Comparison of ENCODE assay signal across 11 mouse cellular contexts in the genomic region with DNA sequence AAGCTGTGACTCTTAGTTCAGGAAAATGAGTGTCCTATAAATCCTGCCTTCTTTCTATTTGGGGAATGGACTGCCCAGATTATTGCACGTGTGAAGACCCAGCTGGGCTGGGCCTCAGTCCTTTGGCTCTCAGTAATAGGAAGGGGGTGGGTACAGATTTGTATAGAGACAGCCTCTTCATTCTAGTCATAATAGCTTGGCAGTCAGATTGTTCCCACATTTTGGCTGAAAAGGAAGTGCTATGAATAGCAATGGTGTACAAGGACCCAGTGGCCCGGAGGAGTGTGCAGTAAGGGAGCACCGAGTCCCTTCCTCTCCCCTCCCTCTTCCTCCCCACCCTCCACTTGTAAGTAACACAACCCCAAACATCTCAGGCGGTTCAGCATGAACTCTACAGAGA.
DNase-seq lines count a peak whose midpoint lies in the region; ATAC-seq and TF ChIP-seq lines count a peak whose summit lies in the region.
"Had no signal": no experiment of that assay in that cellular context is flagged by ENCODE, and none has a peak within 500 bp of the region (broad histone marks: within the 10 kb centered on the region; RNA-seq: fewer than 3 reads in every experiment).

No protein-coding gene starts in this region.

- 0 out of 2 replicates have a peak, but pooled peaks cover 5% of the 10 kb centered on the region for H3K27me3 ChIP-seq in forebrain, embryonic 10.5 days (ENCODE audit: poor library complexity, severe bottlenecking)
- H3K27me3 ChIP-seq in heart, embryonic 16.5 days (ENCODE audit: control insufficient read depth, insufficient read depth, low read length) = no peaks in the 10 kb centered on the region
- H3K27me3 ChIP-seq: limb, embryonic 15.5 days had no signal

- no peak for TF ChIP-seq CTCF in layer of hippocampus, adult 2 months (conservative IDR thresholded peaks at IDR 0.05)

- H3K27ac ChIP-seq in layer of hippocampus, adult 2 months = peak overlapping the region; percentile 83
- peak overlapping the region; percentile 80 for H3K27ac ChIP-seq in forebrain, embryonic 10.5 days
- H3K27ac ChIP-seq in heart, embryonic 16.5 days (ENCODE audit: low read length) = no peak overlapping the region
- H3K27ac ChIP-seq: limb, embryonic 15.5 days had no signal

- peak; percentile 65 for ATAC-seq in heart, embryonic 16.5 days (replicated peaks; ENCODE audit: extremely low read depth, insufficient read depth, low FRiP score)

- DNase-seq in layer of hippocampus, adult 2 months (ENCODE audit: low spot score in 2 of 2) = peak in 1 of 2 experiments; percentile 36
- no peak for DNase-seq in layer of hippocampus, postnatal 25 days (ENCODE audit: extremely low spot score in 1 of 2, low spot score in 1 of 2)
- no peak for DNase-seq in forebrain, embryonic 10.5 days (ENCODE audit: extremely low spot score, low spot score)
- peak; percentile 18 to 56 for DNase-seq in kidney, postnatal 36 days
- DNase-seq in liver = no peak
- DNase-seq in adrenal gland, postnatal 25 days = no peak
- no peak for DNase-seq in urinary bladder, postnatal 4 days (ENCODE audit: low spot score in 2 of 2)
- DNase-seq: cerebellum, postnatal 25 days; spleen, adult 18-20 months had no signal

- no peak overlapping the region for H3K9ac ChIP-seq in heart, embryonic 16.5 days (ENCODE audit: low read length)
- H3K9ac ChIP-seq: limb, embryonic 15.5 days had no signal

- peaks cover 54% of the 10 kb centered on the region for H3K4me1 ChIP-seq in forebrain, embryonic 10.5 days
- peaks cover 15% of the 10 kb centered on the region for H3K4me1 ChIP-seq in heart, embryonic 16.5 days (ENCODE audit: control insufficient read depth, insufficient read depth, low read length)

- H3K36me3 ChIP-seq in forebrain, embryonic 10.5 days (replicated peaks) = no peaks in the 10 kb centered on the region
- no peaks in the 10 kb centered on the region for H3K36me3 ChIP-seq in heart, embryonic 16.5 days (ENCODE audit: control insufficient read depth, insufficient read depth)
- H3K36me3 ChIP-seq: limb, embryonic 15.5 days had no signal

- peaks cover 7% of the 10 kb centered on the region; the same call in 1 of the 2 replicates for H3K9me3 ChIP-seq in forebrain, embryonic 10.5 days
- no peaks in the 10 kb centered on the region for H3K9me3 ChIP-seq in heart, embryonic 16.5 days (replicated peaks; ENCODE audit: control insufficient read depth, low read length)
- H3K9me3 ChIP-seq: limb, embryonic 15.5 days had no signal

- H3K4me2 ChIP-seq in heart, embryonic 16.5 days (ENCODE audit: low read depth, low read length) = no peak overlapping the region
- H3K4me2 ChIP-seq: limb, embryonic 15.5 days had no signal

- H3K4me3 ChIP-seq in layer of hippocampus, adult 2 months = no peak overlapping the region
- no peak overlapping the region for H3K4me3 ChIP-seq in forebrain, embryonic 10.5 days
- H3K4me3 ChIP-seq in heart, embryonic 16.5 days (ENCODE audit: low read length) = no peak overlapping the region
- H3K4me3 ChIP-seq: limb, embryonic 15.5 days had no signal

- 43% methylated on average over 4 of the region's 4 CpGs for WGBS in forebrain, embryonic 10.5 days
- 27% methylated on average over 4 of the region's 4 CpGs for whole genome bisulfite sequencing in heart, embryonic 16.5 days

Comparison
In these comparisons a context has a peak if more than half of its experiments do, and no peak if none do; other contexts are left out.
1. DNase-seq: peak in kidney, postnatal 36 days (2 of 2); none in layer of hippocampus, postnatal 25 days (0 of 2), forebrain, embryonic 10.5 days (single experiment), liver (single experiment), adrenal gland, postnatal 25 days (single experiment) and urinary bladder, postnatal 4 days (0 of 2).